Mouse (Mus musculus) MEL (cell line): ENCODE measurements at regions not wholly inside any gene's neighbourhood (a gene's known extent, or its start where the extent isn't known, plus 50 kb on each side); places are given as distances from the start of the nearest gene placed in this dataset.

Experiments used
- DNase-seq: peaks from one replicate; pipeline ENCODE4 v3.0.0; 2011; ENCODE audit warnings: low read depth, low spot score
- H3K27ac ChIP-seq: 2 replicates; pipeline ENCODE4 v1.5.1; 2012; ENCODE audit warnings: low read depth, mild to moderate bottlenecking, control low read depth, low read length, moderate library complexity; ENCODE audit not compliant: control insufficient read depth
- H3K27me3 ChIP-seq, 2 experiments: fragments of 150-350 bp in 1 of 2; sonication (generic) in 1 of 2; 2 replicates each; pipeline ENCODE4 v1.6.1; 2012; ENCODE audit warnings: low read length in 2 of 2, mild to moderate bottlenecking in 2 of 2, improper control_type of control experiment in 1 of 2, moderate library complexity in 1 of 2; ENCODE audit not compliant: insufficient read depth in 2 of 2, control insufficient read depth in 1 of 2
- H3K36me3 ChIP-seq, 2 experiments: 2 replicates each; pipeline ENCODE4 v1.6.1; 2012 to 2014; ENCODE audit warnings: low read length in 2 of 2, improper control_type of control experiment in 1 of 2, inconsistent platforms in 1 of 2, mild to moderate bottlenecking in 1 of 2; ENCODE audit not compliant: insufficient read depth in 2 of 2, control insufficient read depth in 1 of 2
- H3K4me1 ChIP-seq, 2 experiments: fragments of 150-350 bp in 1 of 2; sonication (generic) in 1 of 2; 2 replicates each; pipeline ENCODE4 v1.6.1; 2012; ENCODE audit warnings: low read length in 2 of 2, improper control_type of control experiment in 1 of 2, mild to moderate bottlenecking in 1 of 2; ENCODE audit not compliant: insufficient read depth in 2 of 2, control insufficient read depth in 1 of 2
- H3K4me3 ChIP-seq, 2 experiments: fragments of 150-350 bp in 1 of 2; sonication (generic) in 1 of 2; 2 replicates each; pipeline ENCODE4 v1.5.1; 2012; ENCODE audit warnings: low read depth in 2 of 2, low read length in 2 of 2, mild to moderate bottlenecking in 2 of 2, moderate library complexity in 2 of 2, control low read depth in 1 of 2, improper control_type of control experiment in 1 of 2; ENCODE audit not compliant: control insufficient read depth in 1 of 2, insufficient read depth in 1 of 2
- H3K79me2 ChIP-seq: 2 replicates; pipeline ENCODE4 v1.6.1; 2012; ENCODE audit warnings: mild to moderate bottlenecking, low read length, moderate library complexity; ENCODE audit not compliant: control insufficient read depth, poor library complexity, insufficient read depth
- H3K9ac ChIP-seq: 2 replicates; pipeline ENCODE4 v1.6.1; 2012; ENCODE audit warnings: low read depth, mild to moderate bottlenecking, control low read depth, low read length, moderate library complexity; ENCODE audit not compliant: control insufficient read depth, poor library complexity, severe bottlenecking
- H3K9me3 ChIP-seq: fragments of 150-350 bp; sonication (generic); replicated peaks from 2 replicates; pipeline ENCODE4 v1.6.1; 2012; ENCODE audit warnings: mild to moderate bottlenecking, low read length, improper control_type of control experiment, moderate library complexity; ENCODE audit not compliant: insufficient read depth
- CHD1 ChIP-seq: IDR thresholded peaks from 2 replicates; pipeline ENCODE4 v1.6.1; 2012; ENCODE audit warnings: low read depth, mild to moderate bottlenecking, inconsistent platforms, low read length, improper control_type of control experiment
- CHD2 ChIP-seq: IDR thresholded peaks from 2 replicates; pipeline ENCODE4 v1.6.1; 2011; ENCODE audit warnings: low read length, improper control_type of control experiment
- CTCF ChIP-seq, 3 experiments: IDR thresholded peaks in 2 of 3; conservative IDR thresholded peaks in 1 of 3; 2 replicates each; pipeline ENCODE4 v1.5.1; 2011 to 2012; ENCODE audit warnings: low read length in 3 of 3, low read depth in 2 of 3, mild to moderate bottlenecking in 2 of 3, improper control_type of control experiment in 1 of 3, inconsistent platforms in 1 of 3, mixed read lengths in 1 of 3, moderate library complexity in 1 of 3; ENCODE audit not compliant: control insufficient read depth in 1 of 3, insufficient read depth in 1 of 3, poor library complexity in 1 of 3, severe bottlenecking in 1 of 3
- KAT2A ChIP-seq: conservative IDR thresholded peaks from 2 replicates; pipeline ENCODE4 v1.6.1; 2012; ENCODE audit warnings: low read depth, low read length, improper control_type of control experiment, inconsistent platforms
- MEF2A ChIP-seq: IDR thresholded peaks from 2 replicates; pipeline ENCODE4 v1.6.1; 2014; ENCODE audit warnings: low read depth, mild to moderate bottlenecking, inconsistent platforms, low read length, improper control_type of control experiment; ENCODE audit not compliant: poor library complexity, insufficient replicate concordance, severe bottlenecking; ENCODE audit errors: extremely low read depth
- NELFE ChIP-seq: IDR thresholded peaks from 2 replicates; pipeline ENCODE4 v1.6.1; 2011; ENCODE audit warnings: low read depth, low read length, improper control_type of control experiment
- TAL1 ChIP-seq: IDR thresholded peaks from 2 replicates; pipeline ENCODE4 v1.6.1; 2012; ENCODE audit warnings: mild to moderate bottlenecking, inconsistent platforms, low read length, moderate library complexity, mixed read lengths
- TBP ChIP-seq: IDR thresholded peaks from 2 replicates; pipeline ENCODE4 v1.8.0; 2011; ENCODE audit warnings: low read depth, low read length, improper control_type of control experiment
- UBTF ChIP-seq: IDR thresholded peaks from 2 replicates; pipeline ENCODE4 v1.6.1; 2012; ENCODE audit warnings: low read depth, mild to moderate bottlenecking, inconsistent platforms, low read length, improper control_type of control experiment, moderate library complexity, borderline replicate concordance; ENCODE audit not compliant: insufficient read depth
- USF1 ChIP-seq: IDR thresholded peaks from 2 replicates; pipeline ENCODE4 v1.6.1; 2014; ENCODE audit warnings: low read depth, mild to moderate bottlenecking, inconsistent platforms, low read length, improper control_type of control experiment, moderate library complexity
- ZNF384 ChIP-seq: IDR thresholded peaks from 2 replicates; pipeline ENCODE4 v1.6.1; 2012; ENCODE audit warnings: low read depth, mild to moderate bottlenecking, inconsistent platforms, low read length, improper control_type of control experiment

DNA sequence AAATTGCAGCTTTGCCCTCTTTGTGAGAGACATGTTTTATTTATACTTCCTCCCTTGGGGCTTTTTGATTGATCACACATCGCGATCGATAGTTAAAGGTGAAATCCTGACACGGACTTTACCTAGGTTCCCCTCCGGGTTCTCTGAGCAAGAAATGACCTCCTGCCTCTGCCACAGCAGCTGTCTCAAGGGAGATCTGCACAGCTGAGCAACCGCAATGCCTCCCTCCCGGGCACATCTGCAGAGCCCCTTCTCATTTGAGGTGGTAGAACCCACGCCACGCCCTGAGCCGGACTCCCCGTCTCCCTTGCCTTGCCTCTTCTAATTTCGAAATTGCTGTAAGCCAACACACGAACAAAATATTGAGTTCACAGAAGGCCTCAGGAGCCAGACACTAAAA lies 78.2 kb upstream of the Cacna2d3 start:
- DNase-seq, result no peak
- H3K9ac ChIP-seq, result no peak overlapping the region
- no peak overlapping the region for H3K4me3 ChIP-seq
- H3K27ac ChIP-seq, result no peak overlapping the region
- no peak for TF ChIP-seq UBTF
- H3K27me3 ChIP-seq, result no peaks in the 10 kb centered on the region
- no peaks in the 10 kb centered on the region for H3K79me2 ChIP-seq
- H3K9me3 ChIP-seq, result no peaks in the 10 kb centered on the region
- no peaks in the 10 kb centered on the region for H3K36me3 ChIP-seq
- no peaks in the 10 kb centered on the region for H3K4me1 ChIP-seq

DNA sequence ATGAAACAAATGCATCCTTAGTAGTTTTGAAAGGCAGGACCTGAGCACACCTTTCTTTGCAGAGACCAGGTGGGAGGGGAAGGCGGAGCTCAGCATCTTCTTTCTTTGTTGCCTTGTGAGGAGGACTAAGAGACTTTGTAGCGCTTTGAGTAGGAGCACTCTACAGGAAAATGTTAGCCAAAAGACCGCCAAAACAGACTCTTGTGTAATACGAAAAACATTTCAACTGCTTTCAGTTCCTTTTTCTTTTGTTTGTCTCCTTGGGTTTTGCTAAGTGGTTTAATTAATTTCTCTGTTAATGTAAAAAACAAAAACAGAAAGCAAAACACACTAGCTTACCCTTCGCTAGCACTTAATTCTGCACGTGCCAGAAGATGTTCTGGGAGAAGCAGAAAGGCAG lies 83.6 kb upstream of the Cacna2d3 start:
- Histone ChIP-seq H3K36me3 (no peaks in the 10 kb centered on the region), H3K4me3 (no peak overlapping the region), H3K9ac (no peak overlapping the region), H3K79me2 (no peaks in the 10 kb centered on the region), H3K27me3 (no peaks in the 10 kb centered on the region), H3K27ac (no peak overlapping the region), H3K9me3 (no peaks in the 10 kb centered on the region), H3K4me1 (no peaks in the 10 kb centered on the region)
- no peak for DNase-seq
- TF ChIP-seq KAT2A, result no peak
- TF ChIP-seq TAL1, result no peak
- no peak for TF ChIP-seq CTCF (IDR thresholded peaks at IDR 0.05 in 2 of 3, conservative IDR thresholded peaks at IDR 0.05 in 1 of 3; ENCODE audit: control insufficient read depth in 1 of 3, insufficient read depth in 1 of 3, low read depth in 2 of 3, low read length in 3 of 3, poor library complexity in 1 of 3, severe bottlenecking in 1 of 3)
- no peak for TF ChIP-seq CHD2
- TF ChIP-seq CHD1, result no peak
- TF ChIP-seq TBP, result no peak
- TF ChIP-seq, all 39 proteins: peak for 0

DNA sequence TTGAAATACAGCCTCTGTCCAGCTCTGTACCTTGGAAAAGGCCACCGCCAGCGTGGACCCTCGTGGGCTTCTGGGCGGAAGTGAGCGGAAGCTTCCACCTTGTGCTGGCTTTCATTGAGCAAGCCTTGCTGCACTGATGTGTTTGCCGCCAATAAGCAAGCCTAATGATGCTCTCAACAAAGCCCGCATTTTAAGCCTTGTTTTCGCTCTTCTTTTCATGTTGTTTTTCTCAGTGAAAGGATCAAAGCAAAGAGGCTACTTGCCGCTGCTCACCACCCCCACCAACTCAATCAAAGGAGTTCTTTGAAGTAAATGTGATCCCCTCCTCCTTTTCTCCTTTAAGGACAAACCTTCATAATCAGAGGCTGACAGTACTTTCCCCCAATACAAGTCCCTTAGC lies 86.2 kb upstream of the Cacna2d3 start:
- Histone ChIP-seq H3K36me3 (no peaks in the 10 kb centered on the region), H3K4me1 (no peaks in the 10 kb centered on the region), H3K27ac (no peak overlapping the region), H3K79me2 (no peaks in the 10 kb centered on the region), H3K27me3 (no peaks in the 10 kb centered on the region), H3K9ac (no peak overlapping the region), H3K4me3 (no peak overlapping the region), H3K9me3 (no peaks in the 10 kb centered on the region)
- TF ChIP-seq ZNF384 (no peak), UBTF (no peak), USF1 (no peak), MEF2A (no peak), NELFE (no peak)
- DNase-seq, result no peak
